Mouse (Mus musculus) liver, embryonic 12.5 days (tissue): ENCODE data around the gene Zfp595. TPM values are rescaled to one million over a fixed set of nuclear protein-coding genes. Genes with fewer than 3 reads are reported as not detected.
"Not testable (repeated sequence)": the region's sequence is repeated elsewhere in the genome, so short reads cannot be mapped to it uniquely, and the experiment has no call there.

ENCODE experiments used
- ATAC-seq: fragments of 200-750 bp; cut with Nextera tagmentation; 2 replicates; pipeline ENCODE4 v1.8.0; 2017; ENCODE audit warnings: moderate number of reproducible peaks, mild to moderate bottlenecking, moderate library complexity
- H3K27ac ChIP-seq: fragments of 300-500 bp; sonication (generic); 2 replicates; pipeline ENCODE4 v1.5.1; 2016; ENCODE audit warnings: mild to moderate bottlenecking
- H3K27me3 ChIP-seq: fragments of 300-500 bp; sonication (generic); replicated peaks from 2 replicates; pipeline ENCODE4 v1.6.1; 2016; ENCODE audit warnings: mild to moderate bottlenecking, moderate library complexity
- H3K36me3 ChIP-seq: fragments of 300-500 bp; sonication (generic); 2 replicates; pipeline ENCODE4 v1.6.1; 2016; ENCODE audit warnings: mild to moderate bottlenecking, moderate library complexity
- H3K4me1 ChIP-seq: fragments of 300-500 bp; sonication (generic); 2 replicates; pipeline ENCODE4 v1.6.1; 2016
- H3K4me2 ChIP-seq: fragments of 300-500 bp; sonication (generic); 2 replicates; pipeline ENCODE4 v1.6.1; 2016; ENCODE audit warnings: mild to moderate bottlenecking, moderate library complexity
- H3K4me3 ChIP-seq: fragments of 300-500 bp; sonication (generic); 2 replicates; pipeline ENCODE4 v1.5.1; 2016; ENCODE audit warnings: mild to moderate bottlenecking, moderate library complexity
- H3K9ac ChIP-seq: fragments of 300-500 bp; sonication (generic); 2 replicates; pipeline ENCODE4 v1.6.1; 2016; ENCODE audit warnings: mild to moderate bottlenecking, moderate library complexity
- H3K9me3 ChIP-seq: fragments of 300-500 bp; sonication (generic); replicated peaks from 2 replicates; pipeline ENCODE4 v1.6.1; 2016; ENCODE audit warnings: mild to moderate bottlenecking, moderate library complexity
- WGBS: fragments of 180-500 bp; shearing (Covaris S2); methylation state at CpG from one replicate; pipeline ENCODE4 v1.1.7; 2016; ENCODE audit not compliant: insufficient replicate concordance; 5-methylcytosine and 5-hydroxymethylcytosine counted together
- polyA plus RNA-seq: library from polyadenylated mRNA; unstranded; fragments of >200 nt; fragmentation: Nextera tagmentation; extraction: Ambion mirVana; gene quantifications from 2 replicates; pipeline ENCODE4 v1.2.1, GENCODE M21; 2016

The Zfp595 gene
- 1.1 TPM in 2 replicates for polyA plus RNA-seq

GRCm38 (mm10) chr13:67332019-67332724 is at the start of gene Zfp595:
Zfp595 (minus strand) TSS chr13:67332570.
- WGBS, result 18% methylated on average over 17 of the region's 17 CpGs
- H3K9ac ChIP-seq, result peak within 1 kb of the TSS; percentile 69
- no peaks in the 10 kb centered on the region for H3K27me3 ChIP-seq
- H3K36me3 ChIP-seq, result no peaks in the 10 kb centered on the region
- H3K9me3 ChIP-seq, result no peaks in the 10 kb centered on the region
- ATAC-seq, result peak; percentile 92
- peaks cover 15% of the 10 kb centered on the region; the same call in 1 of the 2 replicates for H3K4me1 ChIP-seq
- peak within 1 kb of the TSS; percentile 75 for H3K27ac ChIP-seq
- H3K4me2 ChIP-seq, result peak within 1 kb of the TSS; percentile 81
- H3K4me3 ChIP-seq, result peak within 1 kb of the TSS; percentile 66

- H3K4me2 ChIP-seq, H3K4me1 ChIP-seq, H3K27ac ChIP-seq, H3K4me3 ChIP-seq, H3K9ac ChIP-seq, H3K36me3 ChIP-seq, H3K9me3 ChIP-seq, ATAC-seq, H3K27me3 ChIP-seq: not testable (repeated sequence)
- 58% methylated on average over 3 of the region's 3 CpGs for WGBS
Observed at GRCm38 (mm10) chr13:67376255-67376654, 43.9 kb upstream of the Zfp595 start.

GRCm38 (mm10) chr13:67375050-67375911 is 42.9 kb upstream of the Zfp595 start, which contains the start of the genes Gm28041 and Zfp456:
Gm28041 (minus strand) TSS chr13:67375733.
Zfp456 (minus strand) TSS chr13:67375810.
- 11% methylated on average over 15 of the region's 15 CpGs for WGBS

GRCm38 (mm10) chr13:67360131-67360744 is 27.9 kb upstream of the Zfp595 start, which contains the start of the genes Gm28044 and Zfp953:
Gm28044 (minus strand) TSS chr13:67360536.
Zfp953 (minus strand) TSS chr13:67360605.
- Histone ChIP-seq H3K9me3 (no peaks in the 10 kb centered on the region), H3K36me3 (no peaks in the 10 kb centered on the region), H3K9ac (peak within 1 kb of the TSS; percentile 78), H3K4me2 (peak within 1 kb of the TSS; percentile 70), H3K4me1 (peaks cover 15% of the 10 kb centered on the region), H3K27me3 (no peaks in the 10 kb centered on the region), H3K27ac (peak within 1 kb of the TSS; percentile 80), H3K4me3 (peak within 1 kb of the TSS; percentile 86)
- peak; percentile 87 for ATAC-seq
- under 1% methylated on average over 15 of the region's 15 CpGs for WGBS

More at GRCm38 (mm10) chr13:67375050-67375911, 42.9 kb upstream of the Zfp595 start, which contains the start of the genes Gm28041 and Zfp456:
- H3K4me2 ChIP-seq, result peak within 1 kb of the TSS; percentile 71
- not testable (repeated sequence) for H3K36me3 ChIP-seq, H3K4me1 ChIP-seq, H3K9me3 ChIP-seq, H3K27me3 ChIP-seq
- peak within 1 kb of the TSS; percentile 62 for H3K4me3 ChIP-seq
- peak; percentile 96 for ATAC-seq
- peak within 1 kb of the TSS; percentile 46; the same call in 1 of the 2 replicates for H3K27ac ChIP-seq
- peak within 1 kb of the TSS; percentile 65 for H3K9ac ChIP-seq

- Histone ChIP-seq H3K4me3 (no peak overlapping the region), H3K4me1 (no peaks in the 10 kb centered on the region), H3K4me2 (no peak overlapping the region), H3K36me3 (no peaks in the 10 kb centered on the region), H3K9me3 (no peaks in the 10 kb centered on the region), H3K27me3 (no peaks in the 10 kb centered on the region), H3K9ac (no peak overlapping the region), H3K27ac (no peak overlapping the region)
- ATAC-seq, result no peak
Observed at GRCm38 (mm10) chr13:67351854-67352253, 19.5 kb upstream of the Zfp595 start.

- Histone ChIP-seq H3K4me1 (no peaks in the 10 kb centered on the region), H3K4me2 (no peak overlapping the region), H3K9ac (no peak overlapping the region), H3K9me3 (no peaks in the 10 kb centered on the region), H3K27me3 (no peaks in the 10 kb centered on the region), H3K36me3 (peaks cover 36% of the 10 kb centered on the region), H3K4me3 (no peak overlapping the region), H3K27ac (no peak overlapping the region)
- WGBS, result 80% methylated on average over 2 of the region's 2 CpGs
- no peak for ATAC-seq
Observed at GRCm38 (mm10) chr13:67343422-67343821, 11.1 kb upstream of the Zfp595 start.

- WGBS, result 45% methylated on average over 1 of the region's 1 CpGs
- no peaks in the 10 kb centered on the region for H3K9me3 ChIP-seq
- H3K27me3 ChIP-seq, result no peaks in the 10 kb centered on the region
- H3K4me3 ChIP-seq, result peak overlapping the region; percentile 66
- H3K36me3 ChIP-seq, result no peaks in the 10 kb centered on the region
- no peak for ATAC-seq
- H3K4me2 ChIP-seq, result peak overlapping the region; percentile 81
- peaks cover 15% of the 10 kb centered on the region; the same call in 1 of the 2 replicates for H3K4me1 ChIP-seq
- H3K9ac ChIP-seq, result peak overlapping the region; percentile 69
- peak overlapping the region; percentile 75 for H3K27ac ChIP-seq
Observed at GRCm38 (mm10) chr13:67332877-67333276, 507 bp upstream of the Zfp595 start.

- ATAC-seq, result peak; percentile 41; the same call in 1 of the 2 replicates
- H3K4me3 ChIP-seq, result peak overlapping the region; percentile 82
- no peaks in the 10 kb centered on the region for H3K9me3 ChIP-seq
- peaks cover 9% of the 10 kb centered on the region for H3K4me1 ChIP-seq
- no peaks in the 10 kb centered on the region for H3K27me3 ChIP-seq
- peak overlapping the region; percentile 76; the same call in 1 of the 2 replicates for H3K9ac ChIP-seq
- peak overlapping the region; percentile 88 for H3K4me2 ChIP-seq
- WGBS, result 29% methylated on average over 5 of the region's 5 CpGs
- H3K36me3 ChIP-seq, result no peaks in the 10 kb centered on the region
- no peak overlapping the region for H3K27ac ChIP-seq
Observed at GRCm38 (mm10) chr13:67306718-67307117, 25.7 kb downstream of the Zfp595 start.

- peak; percentile 96 for ATAC-seq
- H3K4me2 ChIP-seq, result peak within 1 kb of the TSS; percentile 88
- peak within 1 kb of the TSS; percentile 53; the same call in 1 of the 2 replicates for H3K27ac ChIP-seq
- no peaks in the 10 kb centered on the region for H3K27me3 ChIP-seq
- H3K4me1 ChIP-seq, result peaks cover 9% of the 10 kb centered on the region
- H3K4me3 ChIP-seq, result peak within 1 kb of the TSS; percentile 82
- peak within 1 kb of the TSS; percentile 76 for H3K9ac ChIP-seq
- 11% methylated on average over 16 of the region's 16 CpGs for WGBS
- no peaks in the 10 kb centered on the region for H3K36me3 ChIP-seq
- H3K9me3 ChIP-seq, result no peaks in the 10 kb centered on the region
Observed at GRCm38 (mm10) chr13:67305822-67306672, 26.3 kb downstream of the Zfp595 start, which contains the start of gene Zfp457. Zfp457 (minus strand) TSS chr13:67306485.

- WGBS, result 37% methylated on average over 7 of the region's 7 CpGs
- no peak for ATAC-seq
- no peak within 1 kb of the TSS for H3K27ac ChIP-seq
Observed at GRCm38 (mm10) chr13:67278314-67278713, 54.1 kb downstream of the Zfp595 start, which contains the start of gene Zfp458. Zfp458 (minus strand) TSS chr13:67278466.

More at GRCm38 (mm10) chr13:67278314-67278713, 54.1 kb downstream of the Zfp595 start, which contains the start of gene Zfp458:
- H3K27me3 ChIP-seq, result no peaks in the 10 kb centered on the region
- no peaks in the 10 kb centered on the region for H3K4me1 ChIP-seq
- H3K9ac ChIP-seq, result no peak within 1 kb of the TSS
- H3K4me3 ChIP-seq, result no peak within 1 kb of the TSS
- H3K4me2 ChIP-seq, result no peak within 1 kb of the TSS
- no peaks in the 10 kb centered on the region for H3K36me3 ChIP-seq
- no peaks in the 10 kb centered on the region for H3K9me3 ChIP-seq
